Mouse (Mus musculus): ENCODE data around the gene Nuf2. TPM values are rescaled to one million over a fixed set of nuclear protein-coding genes. Genes with fewer than 3 reads are reported as not detected.

Nuf2 gene
- 70.2 and 70.9 TPM in 2 replicates for polyA plus RNA-seq (2015; fragmentation: Nextera tagmentation; extraction: Ambion mirVana)

DNA sequence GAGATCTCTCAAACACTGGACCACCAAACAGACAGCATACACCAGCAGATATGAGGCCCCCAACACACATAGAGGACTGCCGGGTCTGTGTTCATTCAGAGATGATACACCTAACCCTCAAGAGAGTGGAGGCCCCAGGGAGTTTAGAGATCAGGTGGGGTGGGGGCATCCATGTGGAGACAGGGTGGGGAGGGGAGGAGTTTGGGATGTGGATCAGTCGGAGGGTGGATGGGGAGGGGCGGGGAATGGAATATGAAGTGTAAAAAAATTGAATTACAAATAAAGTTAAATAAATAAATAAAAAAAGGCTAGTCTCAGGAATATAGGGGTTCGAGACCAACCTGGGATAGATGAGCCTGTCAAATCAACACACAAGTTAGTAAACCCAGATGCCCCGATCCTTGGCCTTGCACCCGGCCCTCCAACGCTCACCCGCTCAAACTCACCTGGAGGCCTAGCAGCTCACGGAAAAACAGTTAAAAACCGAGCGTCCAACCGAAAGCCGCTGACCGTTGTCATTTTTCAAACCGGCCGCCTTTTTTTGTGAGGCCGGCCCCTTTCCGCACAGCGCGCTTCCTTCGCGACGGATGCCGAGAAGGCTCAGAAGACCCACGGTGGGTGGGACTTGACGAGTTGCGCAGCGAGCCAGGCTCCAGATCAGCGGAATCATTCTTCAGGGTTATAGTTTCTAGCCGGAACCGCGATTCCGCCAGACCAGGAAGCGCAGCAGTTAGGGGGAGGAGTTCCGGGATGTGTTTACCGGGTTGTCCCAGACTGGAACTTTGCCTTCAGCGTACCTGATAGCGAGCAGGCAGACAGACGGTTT is at the start of gene Nuf2:
Nuf2 (minus strand) TSS at position 589 of the 826 bp plus-strand sequence.
- Histone ChIP-seq H3K36me3 (peaks cover 9% of the 10 kb centered on the region), H3K27ac (peak within 1 kb of the TSS; percentile 84), H3K9ac (peak within 1 kb of the TSS; percentile 60), H3K9me3 (no peaks in the 10 kb centered on the region), H3K27me3 (no peaks in the 10 kb centered on the region), H3K4me2 (peak within 1 kb of the TSS; percentile 74), H3K4me1 (peaks cover 10% of the 10 kb centered on the region), H3K4me3 (peak within 1 kb of the TSS; percentile 81)
- WGBS = 1% methylated on average over 39 of the region's 39 CpGs
- ATAC-seq (ENCODE audit: borderline replicate concordance, extremely low read depth, low FRiP score, low TSS enrichment) = peak; percentile 98

GRCm38 (mm10) chr1:169579572-169579971 is 48.3 kb upstream of the Nuf2 start:
- H3K9me3 ChIP-seq = no peaks in the 10 kb centered on the region
- no peaks in the 10 kb centered on the region for H3K4me1 ChIP-seq
- no peaks in the 10 kb centered on the region for H3K36me3 ChIP-seq
- H3K4me3 ChIP-seq = no peak overlapping the region
- no peak overlapping the region for H3K9ac ChIP-seq
- H3K27me3 ChIP-seq = no peaks in the 10 kb centered on the region
- WGBS = 57% methylated on average over 3 of the region's 3 CpGs
- no peak for ATAC-seq (ENCODE audit: borderline replicate concordance, extremely low read depth, low FRiP score, low TSS enrichment)
- H3K4me2 ChIP-seq = no peak overlapping the region
- H3K27ac ChIP-seq = no peak overlapping the region

GRCm38 (mm10) chr1:169574136-169574535 is 42.9 kb upstream of the Nuf2 start:
- no peak overlapping the region for H3K4me2 ChIP-seq
- no peak overlapping the region for H3K27ac ChIP-seq
- ATAC-seq (ENCODE audit: borderline replicate concordance, extremely low read depth, low FRiP score, low TSS enrichment) = no peak
- no peaks in the 10 kb centered on the region for H3K36me3 ChIP-seq
- no peaks in the 10 kb centered on the region for H3K27me3 ChIP-seq
- no peaks in the 10 kb centered on the region for H3K9me3 ChIP-seq
- H3K4me1 ChIP-seq = no peaks in the 10 kb centered on the region
- H3K4me3 ChIP-seq = no peak overlapping the region
- no peak overlapping the region for H3K9ac ChIP-seq

DNA sequence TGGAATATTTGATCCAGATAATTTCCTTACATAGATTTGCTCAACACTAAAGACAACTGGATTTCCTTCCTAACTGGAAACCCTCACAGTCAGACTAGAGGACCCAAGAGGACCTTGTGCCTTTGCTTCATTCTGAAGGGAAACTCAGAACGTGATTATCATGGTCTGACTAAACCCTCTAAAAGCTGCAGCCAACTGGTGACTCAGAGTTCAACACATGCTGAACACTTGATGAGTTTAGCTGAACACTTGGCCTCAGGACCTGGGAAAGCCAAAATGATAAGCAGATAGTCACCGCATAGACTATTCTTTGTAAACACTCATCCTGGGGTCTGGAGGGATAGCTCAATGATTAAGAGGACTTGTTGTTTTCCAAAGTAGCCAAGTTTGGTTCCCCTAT is 24.4 kb upstream of the Nuf2 start:
- ATAC-seq (ENCODE audit: borderline replicate concordance, extremely low read depth, low FRiP score, low TSS enrichment) = no peak
- no peak overlapping the region for H3K4me3 ChIP-seq
- WGBS = 63% methylated on average over 2 of the region's 2 CpGs
- H3K4me2 ChIP-seq = no peak overlapping the region
- no peaks in the 10 kb centered on the region for H3K36me3 ChIP-seq
- H3K27ac ChIP-seq = no peak overlapping the region
- H3K27me3 ChIP-seq = no peaks in the 10 kb centered on the region
- H3K4me1 ChIP-seq = no peaks in the 10 kb centered on the region
- no peaks in the 10 kb centered on the region for H3K9me3 ChIP-seq
- no peak overlapping the region for H3K9ac ChIP-seq

DNA sequence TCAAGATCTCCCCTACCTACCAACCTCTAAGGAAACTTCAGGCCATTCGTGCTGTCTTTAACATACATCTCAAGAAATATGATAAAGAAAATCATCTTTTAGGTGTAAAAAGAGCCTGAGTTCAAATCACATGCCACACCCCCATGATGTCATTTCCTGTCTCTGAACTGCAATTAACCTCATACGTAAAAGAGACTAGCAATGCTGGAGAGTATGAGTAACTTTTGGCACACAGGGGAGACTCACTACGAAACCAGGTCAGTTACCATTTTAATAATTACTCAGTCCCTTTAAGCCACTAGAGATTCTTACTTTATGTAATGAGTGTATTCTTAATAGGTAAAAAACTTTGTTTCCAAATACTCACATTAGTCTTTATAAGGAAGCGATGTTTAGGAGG is 23.8 kb upstream of the Nuf2 start:
- Histone ChIP-seq H3K4me3 (no peak overlapping the region), H3K4me1 (no peaks in the 10 kb centered on the region), H3K36me3 (no peaks in the 10 kb centered on the region), H3K27me3 (no peaks in the 10 kb centered on the region), H3K4me2 (no peak overlapping the region), H3K9me3 (no peaks in the 10 kb centered on the region), H3K9ac (no peak overlapping the region), H3K27ac (no peak overlapping the region)
- ATAC-seq (ENCODE audit: borderline replicate concordance, extremely low read depth, low FRiP score, low TSS enrichment) = no peak
- 80% methylated on average over 4 of the region's 4 CpGs for whole genome bisulfite sequencing

DNA sequence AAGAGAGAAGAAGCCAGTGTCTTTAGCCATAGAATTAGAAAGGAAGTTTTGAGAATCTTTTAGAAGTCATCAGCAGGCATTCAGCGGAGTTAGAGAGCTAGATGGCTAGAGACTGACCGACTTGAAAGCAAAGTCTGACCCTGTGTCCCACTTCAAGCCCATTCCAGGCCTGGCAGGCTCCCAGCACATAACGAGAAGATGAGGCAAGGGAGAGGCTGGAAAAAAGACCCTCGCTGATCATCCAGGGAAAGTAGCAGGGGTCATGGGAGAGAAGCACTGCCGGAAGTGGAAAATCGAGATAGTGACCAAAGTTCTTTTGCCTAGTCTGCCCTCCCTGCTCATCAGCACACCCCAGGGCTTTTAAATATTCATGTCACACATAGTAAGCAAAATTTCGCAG is 22.2 kb upstream of the Nuf2 start:
- no peak overlapping the region for H3K4me2 ChIP-seq
- 63% methylated on average over 7 of the region's 7 CpGs for WGBS
- no peaks in the 10 kb centered on the region for H3K9me3 ChIP-seq
- no peaks in the 10 kb centered on the region for H3K36me3 ChIP-seq
- H3K4me1 ChIP-seq = no peaks in the 10 kb centered on the region
- H3K27ac ChIP-seq = no peak overlapping the region
- no peak overlapping the region for H3K4me3 ChIP-seq
- no peak for ATAC-seq (ENCODE audit: borderline replicate concordance, extremely low read depth, low FRiP score, low TSS enrichment)
- no peaks in the 10 kb centered on the region for H3K27me3 ChIP-seq
- no peak overlapping the region for H3K9ac ChIP-seq

DNA sequence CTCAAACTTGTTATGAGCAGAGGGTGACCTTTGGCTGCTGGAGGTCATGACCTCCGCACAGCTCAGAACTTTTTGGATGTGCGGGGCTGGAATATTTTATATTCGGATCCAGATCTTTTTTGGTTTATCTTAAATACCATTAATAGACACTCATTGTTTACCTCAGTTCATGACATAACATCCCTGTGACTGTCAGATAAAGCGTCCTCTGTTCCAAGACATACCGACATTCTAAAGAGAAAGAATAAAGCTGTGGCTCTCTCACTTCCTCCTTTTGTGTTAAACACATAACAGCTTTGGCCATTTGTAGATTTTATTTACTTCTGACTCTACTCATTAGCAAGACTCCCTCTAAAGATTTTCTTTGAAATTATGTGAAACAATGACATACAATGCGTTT is 9.2 kb upstream of the Nuf2 start:
- ATAC-seq (ENCODE audit: borderline replicate concordance, extremely low read depth, low FRiP score, low TSS enrichment) = no peak
- no peaks in the 10 kb centered on the region for H3K27me3 ChIP-seq
- H3K4me3 ChIP-seq = no peak overlapping the region
- WGBS = 58% methylated on average over 6 of the region's 6 CpGs
- H3K36me3 ChIP-seq = no peaks in the 10 kb centered on the region
- no peak overlapping the region for H3K4me2 ChIP-seq
- H3K27ac ChIP-seq = no peak overlapping the region
- H3K9ac ChIP-seq = no peak overlapping the region
- no peaks in the 10 kb centered on the region for H3K4me1 ChIP-seq
- H3K9me3 ChIP-seq = no peaks in the 10 kb centered on the region

DNA sequence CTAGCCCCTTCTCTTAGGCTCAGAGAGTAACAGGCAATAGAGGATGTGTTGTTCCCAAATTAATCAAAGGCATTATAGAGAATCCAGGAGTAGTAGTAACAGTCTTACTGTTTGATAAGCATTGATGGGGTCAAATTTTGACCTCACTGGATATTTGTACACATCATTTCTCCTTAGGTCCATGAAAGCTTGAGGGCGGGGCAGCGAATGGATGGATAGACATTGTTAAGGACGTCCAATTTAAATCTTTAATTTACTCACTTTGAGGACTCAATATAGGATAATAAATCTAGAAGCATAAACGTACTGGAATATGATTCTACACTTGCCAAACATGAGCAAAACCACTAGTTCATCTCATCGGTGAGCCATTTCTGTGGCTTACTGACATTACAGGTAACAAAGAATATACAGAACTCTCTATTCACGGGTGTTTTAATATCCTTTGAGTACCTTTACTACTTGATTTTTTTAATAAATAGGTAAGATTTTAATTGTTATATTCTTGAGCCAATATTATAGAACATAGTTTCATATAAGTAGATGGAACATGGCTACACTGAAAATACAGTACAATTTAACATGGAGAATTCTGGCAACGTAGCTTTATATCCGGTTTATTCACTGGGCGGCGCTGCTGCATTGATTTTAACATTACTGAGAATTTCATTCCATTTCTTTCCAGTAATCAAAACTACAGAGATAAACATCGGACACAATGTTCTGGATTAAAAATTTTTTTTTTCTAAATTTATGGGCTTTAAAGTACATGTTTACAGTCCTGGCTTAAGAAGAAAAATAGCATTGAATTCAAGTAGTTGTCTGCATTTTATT is 655 bp upstream of the Nuf2 start:
- peak overlapping the region; percentile 42; the same call in 1 of the 2 replicates for H3K9ac ChIP-seq
- WGBS = 7% methylated on average over 11 of the region's 11 CpGs
- H3K27me3 ChIP-seq = no peaks in the 10 kb centered on the region
- peak; percentile 4; the same call in 1 of the 2 replicates for ATAC-seq (ENCODE audit: borderline replicate concordance, extremely low read depth, low FRiP score, low TSS enrichment)
- H3K4me2 ChIP-seq = peak overlapping the region; percentile 74
- H3K4me3 ChIP-seq = peak overlapping the region; percentile 81
- peaks cover 5% of the 10 kb centered on the region for H3K36me3 ChIP-seq
- H3K9me3 ChIP-seq = no peaks in the 10 kb centered on the region
- peak overlapping the region; percentile 84 for H3K27ac ChIP-seq
- peaks cover 10% of the 10 kb centered on the region for H3K4me1 ChIP-seq

DNA sequence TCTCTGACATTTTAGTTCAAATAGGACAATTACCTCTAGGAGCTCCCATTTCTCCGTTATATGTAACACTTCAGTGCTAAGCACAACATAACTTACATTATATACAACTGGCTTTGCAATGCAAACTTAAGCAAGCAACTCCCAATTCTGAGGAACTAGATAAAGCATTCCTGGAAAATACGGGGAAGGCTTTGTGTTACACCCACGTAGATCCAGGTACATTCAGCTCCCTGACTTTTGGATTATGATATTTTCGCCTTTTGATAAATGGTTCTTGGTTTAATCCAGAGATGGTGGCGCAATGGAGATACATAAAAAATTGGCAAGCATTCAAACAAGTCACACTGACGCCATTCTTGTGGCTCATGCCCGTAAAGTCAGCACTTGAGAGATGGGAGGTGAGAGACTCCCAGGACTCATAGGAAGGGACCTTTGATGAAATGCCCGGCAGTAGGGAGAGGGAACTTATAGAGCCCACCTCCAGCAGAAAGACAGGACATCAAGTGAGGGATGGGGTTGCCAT is 1.2 kb downstream of the Nuf2 start:
- H3K27me3 ChIP-seq = no peaks in the 10 kb centered on the region
- 64% methylated on average over 8 of the region's 8 CpGs for WGBS
- ATAC-seq (ENCODE audit: borderline replicate concordance, extremely low read depth, low FRiP score, low TSS enrichment) = no peak
- peak overlapping the region; percentile 81 for H3K4me3 ChIP-seq
- H3K4me2 ChIP-seq = peak overlapping the region; percentile 74
- H3K27ac ChIP-seq = no peak overlapping the region
- H3K36me3 ChIP-seq = peaks cover 11% of the 10 kb centered on the region
- peak overlapping the region; percentile 60 for H3K9ac ChIP-seq
- peaks cover 10% of the 10 kb centered on the region for H3K4me1 ChIP-seq
- H3K9me3 ChIP-seq = no peaks in the 10 kb centered on the region

- Histone ChIP-seq H3K9ac (no peak overlapping the region), H3K4me2 (no peak overlapping the region), H3K4me3 (no peak overlapping the region), H3K27ac (no peak overlapping the region), H3K27me3 (no peaks in the 10 kb centered on the region), H3K9me3 (no peaks in the 10 kb centered on the region), H3K4me1 (peaks cover 10% of the 10 kb centered on the region), H3K36me3 (peaks cover 46% of the 10 kb centered on the region)
- 89% methylated on average over 5 of the region's 5 CpGs for WGBS
- ATAC-seq (ENCODE audit: borderline replicate concordance, extremely low read depth, low FRiP score, low TSS enrichment) = no peak
Measured at GRCm38 (mm10) chr1:169526006-169526680, 5.1 kb downstream of the Nuf2 start.

DNA sequence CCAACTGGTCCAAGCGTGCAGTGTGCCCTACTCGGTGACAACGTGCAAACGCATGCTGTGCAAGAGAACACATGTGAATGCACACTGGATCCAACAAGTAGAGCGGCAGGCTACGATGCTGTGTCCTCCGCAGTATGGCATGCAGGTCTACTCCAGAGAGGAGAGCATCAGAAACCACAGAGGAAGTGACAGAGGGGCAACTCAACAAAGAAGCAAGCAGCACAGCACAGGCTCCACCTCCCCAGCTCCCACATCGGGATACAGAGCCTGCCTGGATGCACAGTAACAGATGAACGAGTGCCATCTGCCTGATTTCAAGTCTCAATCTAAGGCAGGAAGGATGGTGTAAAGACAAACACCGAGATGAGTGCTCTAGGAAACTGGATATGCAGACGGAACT is 11.9 kb downstream of the Nuf2 start:
- Histone ChIP-seq H3K9me3 (no peaks in the 10 kb centered on the region), H3K36me3 (peaks cover 55% of the 10 kb centered on the region)

More for the DNA sequence above, 11.9 kb downstream of the Nuf2 start:
- Histone ChIP-seq H3K27ac (no peak overlapping the region), H3K4me1 (no peaks in the 10 kb centered on the region), H3K9ac (no peak overlapping the region), H3K27me3 (no peaks in the 10 kb centered on the region), H3K4me2 (no peak overlapping the region), H3K4me3 (no peak overlapping the region)
- WGBS = 86% methylated on average over 11 of the region's 11 CpGs
- no peak for ATAC-seq (ENCODE audit: borderline replicate concordance, extremely low read depth, low FRiP score, low TSS enrichment)
